In the genomic region with DNA sequence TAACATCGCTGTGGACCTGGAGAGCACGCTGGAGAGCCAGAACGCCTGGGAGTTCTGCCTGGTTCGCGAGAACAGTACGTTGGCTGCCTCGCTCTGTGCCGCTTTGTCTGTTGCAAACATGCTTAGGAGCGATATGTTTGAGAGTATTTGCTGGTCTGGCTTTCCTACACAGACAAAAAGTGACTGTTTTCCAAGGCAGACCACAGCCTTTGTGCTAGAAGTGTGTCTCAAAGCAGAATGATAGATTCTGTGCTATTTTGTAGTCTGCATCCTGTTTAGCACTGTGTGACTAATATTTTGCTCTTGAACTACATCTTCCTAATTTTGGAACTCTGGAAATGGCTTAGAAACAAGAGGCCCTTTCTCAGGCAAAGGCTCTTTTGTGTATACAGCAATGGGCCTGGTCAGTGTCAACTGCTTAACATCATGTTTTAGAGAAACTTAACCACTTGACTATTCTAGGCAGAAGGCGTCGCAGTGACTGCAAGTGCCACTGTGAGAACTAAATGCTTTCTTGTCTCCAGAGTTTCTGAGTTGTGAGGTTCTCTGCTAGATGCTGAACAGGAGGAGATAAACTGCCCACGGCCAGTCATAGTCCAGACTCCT, we compare ENCODE assay signal across 13 mouse cellular contexts.
DNase-seq lines count a peak whose midpoint lies in the region; ATAC-seq and TF ChIP-seq lines count a peak whose summit lies in the region.
"Had no signal": no experiment of that assay in that cellular context is flagged by ENCODE, and none has a peak within 500 bp of the region (broad histone marks: within the 10 kb centered on the region; RNA-seq: fewer than 3 reads in every experiment).

No protein-coding gene starts in this region.

- no peak for DNase-seq in frontal cortex, postnatal 10 days (ENCODE audit: low spot score in 2 of 2)
- no peak for DNase-seq in left cerebral cortex, adult 2 months (ENCODE audit: extremely low spot score in 1 of 2, low spot score in 2 of 2)
- DNase-seq in left cerebral cortex, postnatal 10 days (ENCODE audit: extremely low spot score in 1 of 2, low spot score in 2 of 2), result no peak
- no peak for DNase-seq in embryonic facial prominence, embryonic 10.5 days (ENCODE audit: low spot score)
- no peak for DNase-seq in limb, embryonic 11.5 days (ENCODE audit: low spot score)
- DNase-seq in retina, embryonic 14.5 days (ENCODE audit: low spot score), result no peak
- DNase-seq in adrenal gland, postnatal 14 days, result no peak
- DNase-seq: cerebellum, adult 11-12 months; kidney, postnatal 25 days; right cerebral cortex, postnatal 4 days had no signal

- H3K9me3 ChIP-seq in embryonic facial prominence, embryonic 10.5 days, result no peaks in the 10 kb centered on the region
- no peaks in the 10 kb centered on the region for H3K9me3 ChIP-seq in limb, embryonic 11.5 days (ENCODE audit: control insufficient read depth, low read length)
- H3K9me3 ChIP-seq: forebrain, embryonic 15.5 days; neural tube, embryonic 12.5 days had no signal

- no peak overlapping the region for H3K4me2 ChIP-seq in limb, embryonic 11.5 days (ENCODE audit: low read depth, severe bottlenecking)
- H3K4me2 ChIP-seq: forebrain, embryonic 15.5 days; neural tube, embryonic 12.5 days had no signal

- no peak overlapping the region for H3K4me3 ChIP-seq in left cerebral cortex, adult 2 months
- H3K4me3 ChIP-seq in embryonic facial prominence, embryonic 10.5 days, result no peak overlapping the region
- H3K4me3 ChIP-seq in limb, embryonic 11.5 days (ENCODE audit: low read depth, low read length), result no peak overlapping the region
- H3K4me3 ChIP-seq: forebrain, embryonic 15.5 days; neural tube, embryonic 12.5 days had no signal

- H3K27ac ChIP-seq in left cerebral cortex, adult 2 months, result peak overlapping the region; percentile 50
- H3K27ac ChIP-seq in embryonic facial prominence, embryonic 10.5 days (replicated peaks), result 0 out of 2 replicates have a peak overlapping the region, but pooled peaks have one; percentile 15
- peak overlapping the region; percentile 26; the same call in 1 of the 2 replicates for H3K27ac ChIP-seq in limb, embryonic 11.5 days (replicated peaks; ENCODE audit: low read depth, low read length)
- H3K27ac ChIP-seq: forebrain, embryonic 15.5 days; neural tube, embryonic 12.5 days had no signal

- H3K4me1 ChIP-seq in embryonic facial prominence, embryonic 10.5 days, result 0 out of 2 replicates have a peak, but pooled peaks cover 3% of the 10 kb centered on the region
- H3K4me1 ChIP-seq in limb, embryonic 11.5 days (ENCODE audit: control insufficient read depth, insufficient read depth, low read length), result no peaks in the 10 kb centered on the region; the same call in 1 of the 2 replicates

- WGBS in embryonic facial prominence, embryonic 10.5 days, result 78% methylated on average over 12 of the region's 12 CpGs
- whole genome bisulfite sequencing in limb, embryonic 11.5 days, result 52% methylated on average over 12 of the region's 12 CpGs

- peak; percentile 47; the same call in 1 of the 2 replicates for ATAC-seq in frontal cortex, adult (ENCODE audit: low TSS enrichment)
- no peak for ATAC-seq in limb, embryonic 11.5 days (ENCODE audit: insufficient number of reproducible peaks, low FRiP score, low TSS enrichment, low read depth)
- ATAC-seq: forebrain, embryonic 15.5 days had no signal

- H3K27me3 ChIP-seq in embryonic facial prominence, embryonic 10.5 days (replicated peaks; ENCODE audit: low read depth, poor library complexity, severe bottlenecking), result no peaks in the 10 kb centered on the region
- no peaks in the 10 kb centered on the region for H3K27me3 ChIP-seq in limb, embryonic 11.5 days (ENCODE audit: control insufficient read depth, insufficient read depth, low read length)
- H3K27me3 ChIP-seq: forebrain, embryonic 15.5 days; neural tube, embryonic 12.5 days had no signal

- intact Hi-C loops in left cerebral cortex, adult 2 months (cut with DNase I), result no loop called here
- intact Hi-C loops in left cerebral cortex, postnatal 10 days (cut with DNase I), result no loop called here

- no peaks in the 10 kb centered on the region; the same call in 1 of the 2 replicates for H3K36me3 ChIP-seq in embryonic facial prominence, embryonic 10.5 days (replicated peaks)
- H3K36me3 ChIP-seq in limb, embryonic 11.5 days (ENCODE audit: control insufficient read depth, insufficient read depth, low read length), result no peaks in the 10 kb centered on the region
- H3K36me3 ChIP-seq: forebrain, embryonic 15.5 days; neural tube, embryonic 12.5 days had no signal

- no peak for TF ChIP-seq CTCF in left cerebral cortex, adult 2 months (IDR thresholded peaks at IDR 0.05)

- H3K9ac ChIP-seq in limb, embryonic 11.5 days (ENCODE audit: low read length), result peak overlapping the region; percentile 28; the same call in 1 of the 2 replicates
- H3K9ac ChIP-seq: forebrain, embryonic 15.5 days; neural tube, embryonic 12.5 days had no signal
